In the genomic region with DNA sequence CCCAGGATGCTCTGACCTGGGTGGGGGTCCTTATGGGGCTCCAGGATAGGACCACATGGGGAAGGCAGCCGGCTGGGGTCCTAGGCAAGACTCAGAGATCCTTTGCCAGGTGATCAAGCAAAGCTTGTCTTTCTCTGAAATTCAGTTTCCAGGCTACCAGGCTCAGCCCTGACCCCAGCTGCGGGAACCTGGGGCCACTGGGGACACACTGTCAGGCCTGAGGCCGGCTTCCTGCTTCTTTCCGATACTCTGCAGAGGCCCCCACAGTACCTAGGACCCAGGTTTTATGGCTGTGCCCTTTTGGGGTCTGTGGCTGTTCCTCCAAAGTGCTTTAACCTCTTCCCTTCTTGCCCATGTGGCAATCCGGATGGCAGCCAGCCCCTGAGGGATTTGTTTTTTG, we compare ENCODE assay signal across 18 mouse cellular contexts. TPM values are rescaled to one million over a fixed set of nuclear protein-coding genes. Genes with fewer than 3 reads are reported as not detected.
DNase-seq lines count a peak whose midpoint lies in the region; ATAC-seq and TF ChIP-seq lines count a peak whose summit lies in the region.
"Had no signal": no experiment of that assay in that cellular context is flagged by ENCODE, and none has a peak within 500 bp of the region (broad histone marks: within the 10 kb centered on the region; RNA-seq: fewer than 3 reads in every experiment).

No protein-coding gene starts in this region.

- no peaks in the 10 kb centered on the region for H3K9me3 ChIP-seq in heart, embryonic 10.5 days
- no peaks in the 10 kb centered on the region for H3K9me3 ChIP-seq in stomach, embryonic 16.5 days (replicated peaks; ENCODE audit: control insufficient read depth, low read length)
- no peaks in the 10 kb centered on the region for H3K9me3 ChIP-seq in stomach, postnatal 0 days (ENCODE audit: control insufficient read depth, low read length)
- H3K9me3 ChIP-seq: forebrain, embryonic 13.5 days; G1E; liver, embryonic 15.5 days; megakaryocyte, embryonic 14.5 days; neural tube, embryonic 12.5 days had no signal

- ATAC-seq in stomach, embryonic 16.5 days (ENCODE audit: insufficient read depth, low FRiP score) = no peak
- ATAC-seq in stomach, postnatal 0 days (ENCODE audit: low FRiP score, low TSS enrichment) = no peak
- ATAC-seq: forebrain, embryonic 13.5 days; hindbrain, embryonic 16.5 days had no signal

- H3K4me1 ChIP-seq in heart, embryonic 10.5 days = peaks cover 25% of the 10 kb centered on the region
- H3K4me1 ChIP-seq in stomach, embryonic 16.5 days (ENCODE audit: control insufficient read depth, insufficient read depth, low read length) = peaks cover 8% of the 10 kb centered on the region
- no peaks in the 10 kb centered on the region for H3K4me1 ChIP-seq in stomach, postnatal 0 days (replicated peaks; ENCODE audit: control insufficient read depth, insufficient read depth)
- H3K4me1 ChIP-seq: neural tube, embryonic 12.5 days had no signal

- H3ac ChIP-seq in myocyte (ENCODE audit: control insufficient read depth, insufficient read length) = no peak overlapping the region

- TF ChIP-seq EP300 in stomach, postnatal 0 days (optimal IDR thresholded peaks at IDR 0.05) = no peak

- H3K79me2 ChIP-seq in myocyte (ENCODE audit: control insufficient read depth, insufficient read depth) = no peaks in the 10 kb centered on the region

- DNase-seq in heart, embryonic 10.5 days (ENCODE audit: low spot score) = no peak
- DNase-seq in heart, postnatal 4 days = no peak
- no peak for DNase-seq in stomach, postnatal 0 days (ENCODE audit: low spot score)
- no peak for DNase-seq in gastrocnemius, postnatal 25 days
- DNase-seq in kidney, postnatal 10 days = no peak
- DNase-seq: cerebellum, adult 9-10 months; heart, postnatal 14 days; kidney, adult 8-10 months; lung, postnatal 14 days; right cerebral cortex, postnatal 25 days had no signal

- 69% methylated on average over 5 of the region's 5 CpGs for WGBS in heart, embryonic 10.5 days
- 85% methylated on average over 5 of the region's 5 CpGs for WGBS in stomach, embryonic 16.5 days
- WGBS in stomach, postnatal 0 days = 77% methylated on average over 5 of the region's 5 CpGs

- no peaks in the 10 kb centered on the region for H3K27me3 ChIP-seq in heart, embryonic 10.5 days (ENCODE audit: insufficient read depth, poor library complexity, severe bottlenecking)
- H3K27me3 ChIP-seq in stomach, embryonic 16.5 days (ENCODE audit: control insufficient read depth, insufficient read depth, low read length) = no peaks in the 10 kb centered on the region
- no peaks in the 10 kb centered on the region for H3K27me3 ChIP-seq in stomach, postnatal 0 days (ENCODE audit: control insufficient read depth, insufficient read depth, low read length)
- H3K27me3 ChIP-seq in myocyte (ENCODE audit: control insufficient read depth, insufficient read depth, insufficient read length) = no peaks in the 10 kb centered on the region
- H3K27me3 ChIP-seq: forebrain, embryonic 13.5 days; liver, embryonic 15.5 days; neural tube, embryonic 12.5 days had no signal

- no peak for TF ChIP-seq POLR2A in myocyte (IDR thresholded peaks at IDR 0.05; ENCODE audit: insufficient read length, low read depth)

- no peaks in the 10 kb centered on the region for H3K36me3 ChIP-seq in heart, embryonic 10.5 days
- H3K36me3 ChIP-seq in stomach, embryonic 16.5 days (ENCODE audit: control insufficient read depth, insufficient read depth, low read length) = no peaks in the 10 kb centered on the region
- no peaks in the 10 kb centered on the region for H3K36me3 ChIP-seq in stomach, postnatal 0 days (ENCODE audit: control insufficient read depth, insufficient read depth, low read length)
- no peaks in the 10 kb centered on the region for H3K36me3 ChIP-seq in myocyte (ENCODE audit: control insufficient read depth, insufficient read depth)
- H3K36me3 ChIP-seq: G1E; liver, embryonic 15.5 days; neural tube, embryonic 12.5 days had no signal

- peak overlapping the region; percentile 52 for H3K27ac ChIP-seq in heart, embryonic 10.5 days
- H3K27ac ChIP-seq in stomach, embryonic 16.5 days (ENCODE audit: low read length) = no peak overlapping the region
- no peak overlapping the region for H3K27ac ChIP-seq in stomach, postnatal 0 days (replicated peaks)
- H3K27ac ChIP-seq: forebrain, embryonic 13.5 days; liver, embryonic 15.5 days; neural tube, embryonic 12.5 days had no signal

- H3K4me2 ChIP-seq in stomach, embryonic 16.5 days (ENCODE audit: low read depth, low read length) = no peak overlapping the region
- H3K4me2 ChIP-seq in stomach, postnatal 0 days (replicated peaks; ENCODE audit: low read depth) = no peak overlapping the region
- peak overlapping the region; percentile 29 for H3K4me2 ChIP-seq in myocyte (ENCODE audit: low read depth)
- H3K4me2 ChIP-seq: forebrain, embryonic 13.5 days; liver, embryonic 15.5 days; neural tube, embryonic 12.5 days had no signal

- H3K4me3 ChIP-seq in heart, embryonic 10.5 days = no peak overlapping the region
- no peak overlapping the region for H3K4me3 ChIP-seq in stomach, embryonic 16.5 days (replicated peaks; ENCODE audit: low read length)
- H3K4me3 ChIP-seq in stomach, postnatal 0 days (ENCODE audit: low read depth, low read length) = no peak overlapping the region
- no peak overlapping the region for H3K4me3 ChIP-seq in myocyte
- H3K4me3 ChIP-seq: forebrain, embryonic 13.5 days; liver, embryonic 15.5 days; megakaryocyte, embryonic 14.5 days; neural tube, embryonic 12.5 days had no signal

- TF ChIP-seq CTCF in stomach, postnatal 0 days (IDR thresholded peaks at IDR 0.05; ENCODE audit: low read depth) = no peak

- peak overlapping the region; percentile 36; the same call in 1 of the 2 replicates for H3K9ac ChIP-seq in stomach, embryonic 16.5 days (ENCODE audit: low read length)
- H3K9ac ChIP-seq in stomach, postnatal 0 days (ENCODE audit: low read length) = no peak overlapping the region
- H3K9ac ChIP-seq: forebrain, embryonic 13.5 days; liver, embryonic 15.5 days; neural tube, embryonic 12.5 days had no signal

TF ChIP-seq in myocyte, 11 proteins besides CTCF, POLR2A, EP300 and RAD21:
- TF ChIP-seq E2F4 (IDR thresholded peaks at IDR 0.05; ENCODE audit: insufficient read depth) = no peak
- TF ChIP-seq SRF (IDR thresholded peaks at IDR 0.05; ENCODE audit: control insufficient read depth, insufficient read length, low read depth) = no peak
- TF ChIP-seq MAX (IDR thresholded peaks at IDR 0.05; ENCODE audit: low read depth) = no peak
- no peak for TF ChIP-seq TCF12 (IDR thresholded peaks at IDR 0.05; ENCODE audit: insufficient read depth, poor library complexity, severe bottlenecking)
- no peak for TF ChIP-seq CEBPB (IDR thresholded peaks at IDR 0.05; ENCODE audit: insufficient read depth, poor library complexity, severe bottlenecking)
- no peak for TF ChIP-seq POLR2AphosphoS2 (IDR thresholded peaks at IDR 0.05; ENCODE audit: insufficient read length, low read depth)
- TF ChIP-seq MYOG (IDR thresholded peaks at IDR 0.05; ENCODE audit: control insufficient read depth in 1 of 3, insufficient read depth in 1 of 3, insufficient read length in 2 of 3, low read depth in 2 of 3) = no peak
- no peak for TF ChIP-seq MYOD1 (IDR thresholded peaks at IDR 0.05; ENCODE audit: control insufficient read depth in 1 of 3, insufficient read length in 2 of 3, low read depth in 2 of 3)
- TF ChIP-seq USF1 (IDR thresholded peaks at IDR 0.05; ENCODE audit: low read depth) = no peak
- TF ChIP-seq REST (IDR thresholded peaks at IDR 0.05; ENCODE audit: insufficient read depth, insufficient read length) = no peak
- no peak for TF ChIP-seq TCF3 (IDR thresholded peaks at IDR 0.05; ENCODE audit: insufficient read length, low read depth)

RNA-seq across cellular contexts. Expression of a gene that starts 19.2 kb away (rescaled TPM):
- 304 and 442 TPM in 2 replicates for polyA plus RNA-seq in heart, embryonic 10.5 days (2016; fragmentation: Nextera tagmentation; extraction: Ambion mirVana)
- total RNA-seq in heart, postnatal 4 days (2021) = 100 to 1,000 TPM; 785 to 812 TPM
- 280 and 325 TPM in 2 replicates for polyA plus RNA-seq in stomach, embryonic 16.5 days (2015; fragmentation: Nextera tagmentation; extraction: Ambion mirVana)
- 189 and 193 TPM in 2 replicates for polyA plus RNA-seq in stomach, postnatal 0 days (2015; fragmentation: Nextera tagmentation; extraction: Ambion mirVana)
- polyA plus RNA-seq in myocyte (2012; fragmentation: generic; extraction: Trizol) = 342 TPM
- total RNA-seq in gastrocnemius, postnatal 25 days (2021) = 1,000 to 10,000 TPM; 1,373 to 1,455 TPM

RNA-seq across cellular contexts. Expression of a gene that starts 54.8 kb away (rescaled TPM):
- polyA plus RNA-seq in heart, embryonic 10.5 days (2016; fragmentation: Nextera tagmentation; extraction: Ambion mirVana) = 201 and 225 TPM in 2 replicates
- total RNA-seq in heart, postnatal 4 days (2021) = 100 to 1,000 TPM; 113 to 116 TPM
- 187 and 200 TPM in 2 replicates for polyA plus RNA-seq in stomach, embryonic 16.5 days (2015; fragmentation: Nextera tagmentation; extraction: Ambion mirVana)
- 104 and 115 TPM in 2 replicates for polyA plus RNA-seq in stomach, postnatal 0 days (2015; fragmentation: Nextera tagmentation; extraction: Ambion mirVana)
- polyA plus RNA-seq in myocyte (2012; fragmentation: generic; extraction: Trizol) = 151 TPM
- total RNA-seq in gastrocnemius, postnatal 25 days (2021) = 10 to 100 TPM; 42.4 to 47.6 TPM

RNA-seq across cellular contexts. Expression of a gene that starts 58.7 kb away (rescaled TPM):
- polyA plus RNA-seq in heart, embryonic 10.5 days (2016; fragmentation: Nextera tagmentation; extraction: Ambion mirVana) = 7.6 and 11.5 TPM in 2 replicates
- 1 to 10 TPM; 2.8 to 3.8 TPM for total RNA-seq in heart, postnatal 4 days (2021)
- polyA plus RNA-seq in stomach, embryonic 16.5 days (2015; fragmentation: Nextera tagmentation; extraction: Ambion mirVana) = 2.8 TPM in 2 replicates
- 3.6 and 3.7 TPM in 2 replicates for polyA plus RNA-seq in stomach, postnatal 0 days (2015; fragmentation: Nextera tagmentation; extraction: Ambion mirVana)
- 17.3 TPM for polyA plus RNA-seq in myocyte (2012; fragmentation: generic; extraction: Trizol)
- total RNA-seq in gastrocnemius, postnatal 25 days (2021) = 1 to 10 TPM in 1 of 2 experiments, under 1 TPM in 1; 0.36 to 1.0 TPM
- total RNA-seq: G1E had no signal
- polyA plus RNA-seq: G1E had no signal
